Mouse (Mus musculus) spleen, adult 2 months (tissue): ENCODE results near the gene Runx2.

Experiments used
- CTCF ChIP-seq: fragments of 200-500 bp; IDR thresholded peaks from 2 replicates; pipeline ENCODE4 v1.5.1; 2011; ENCODE audit warnings: mild to moderate bottlenecking, inconsistent platforms; ENCODE audit not compliant: insufficient read depth, insufficient read length, insufficient replicate concordance; ENCODE audit errors: extremely low read depth
- POLR2A ChIP-seq: fragments of 200-500 bp; IDR thresholded peaks from 2 replicates; pipeline ENCODE4 v1.6.1; 2011; ENCODE audit warnings: low read depth, low read length, inconsistent platforms

GRCm38 (mm10) chr17:44618175-44618574 lies 196.4 kb downstream of the Runx2 start:
- TF ChIP-seq CTCF: no peak
- no peak for TF ChIP-seq POLR2A
